Mouse (Mus musculus) layer of hippocampus, postnatal 10 days (tissue): ENCODE results near the gene Actn4. TPM values are rescaled to one million over a fixed set of nuclear protein-coding genes. Genes with fewer than 3 reads are reported as not detected.

Experiments used
- DNase-seq, 2 experiments: peaks; one replicate each; pipeline ENCODE4 v3.0.0; 2021; ENCODE audit warnings: low spot score in 2 of 2
- total RNA-seq, 2 experiments: library from RNA; stranded (reverse); gene quantifications; 2 replicates each; pipeline ENCODE4 v1.2.3; 2021

The Actn4 gene
- total RNA-seq, 2 experiments from 2014 or later = 128 to 129 TPM

DNA sequence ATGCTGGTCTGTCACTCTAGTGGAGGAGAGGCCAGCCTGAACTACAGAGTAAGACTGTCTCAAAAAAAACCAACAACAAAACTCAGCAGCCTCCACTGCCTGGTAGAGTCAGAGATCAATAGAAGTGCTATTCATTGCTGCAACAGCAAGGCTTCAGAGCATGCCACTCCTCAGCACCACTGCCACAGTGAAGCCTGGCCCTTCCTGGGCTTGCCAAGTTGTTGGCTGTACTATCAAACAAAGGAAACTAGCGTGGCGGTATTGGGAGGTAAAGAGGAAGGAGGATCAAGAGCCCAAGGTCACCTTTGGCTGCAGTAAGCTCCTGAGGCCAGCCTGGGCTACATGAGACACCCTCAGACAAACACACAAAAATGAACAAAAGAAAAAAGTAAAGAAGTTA lies 36.0 kb downstream of the Actn4 start:
- DNase-seq = no peak

DNA sequence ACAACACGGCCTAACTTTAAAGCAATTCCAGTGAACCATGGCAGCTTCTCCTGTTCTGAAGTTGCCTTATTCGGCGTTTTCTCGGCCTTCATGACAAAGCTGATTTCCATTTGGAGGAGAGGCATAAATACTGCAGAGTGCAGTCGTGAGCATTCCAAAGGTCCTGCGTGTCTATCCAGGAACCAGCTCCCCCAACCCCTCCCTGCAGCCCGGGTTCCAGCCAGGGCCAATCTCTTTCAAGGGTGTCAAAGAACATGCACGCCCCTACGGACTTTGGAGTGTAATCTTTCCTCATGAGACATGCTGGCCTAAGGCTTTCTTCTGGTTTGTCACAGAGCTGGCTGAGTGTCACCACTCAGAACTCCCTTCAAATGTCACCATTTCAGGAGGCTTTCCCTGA lies 36.8 kb downstream of the Actn4 start:
- no peak for DNase-seq

DNA sequence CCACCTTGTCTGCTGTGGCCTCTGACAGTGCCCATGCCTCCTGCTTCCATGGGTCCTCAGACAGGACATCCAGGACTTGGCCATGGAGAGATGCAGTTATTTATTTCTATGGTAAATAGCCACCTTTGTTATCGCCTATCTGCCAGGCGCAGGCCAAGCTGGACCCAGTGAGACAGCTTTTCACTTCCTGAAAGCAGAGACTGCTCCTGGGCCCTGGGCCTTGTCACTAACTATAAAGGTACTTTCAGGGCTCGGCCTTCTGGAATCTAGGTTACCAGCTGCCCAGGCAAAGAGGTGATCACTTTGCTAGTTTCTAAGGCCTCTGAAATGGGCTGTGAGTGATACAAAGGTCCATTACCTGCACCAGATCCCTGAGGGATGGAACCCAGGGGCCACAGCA lies 37.3 kb downstream of the Actn4 start:
- DNase-seq = no peak

DNA sequence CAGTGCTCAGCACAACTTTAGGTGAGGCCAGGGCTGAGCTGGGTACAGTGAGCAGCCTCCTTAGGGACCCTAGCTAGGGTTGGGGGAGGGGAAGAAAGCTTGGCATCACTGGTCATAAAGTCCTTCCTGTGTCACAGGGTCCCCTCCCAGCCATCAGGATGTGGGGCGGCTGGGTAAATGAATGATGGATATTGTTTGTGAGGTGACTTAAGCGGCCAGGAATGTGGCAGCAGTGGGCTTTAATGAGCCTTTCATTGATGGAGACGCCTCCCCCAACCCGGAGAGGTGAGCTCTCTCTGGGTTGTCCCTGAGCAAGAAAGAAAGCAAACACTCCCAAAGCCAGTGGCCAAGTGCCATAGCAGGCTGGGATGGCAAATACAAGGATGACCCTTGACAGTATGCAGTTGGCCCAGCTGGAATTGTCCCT lies 38.3 kb downstream of the Actn4 start:
- no peak for DNase-seq

DNA sequence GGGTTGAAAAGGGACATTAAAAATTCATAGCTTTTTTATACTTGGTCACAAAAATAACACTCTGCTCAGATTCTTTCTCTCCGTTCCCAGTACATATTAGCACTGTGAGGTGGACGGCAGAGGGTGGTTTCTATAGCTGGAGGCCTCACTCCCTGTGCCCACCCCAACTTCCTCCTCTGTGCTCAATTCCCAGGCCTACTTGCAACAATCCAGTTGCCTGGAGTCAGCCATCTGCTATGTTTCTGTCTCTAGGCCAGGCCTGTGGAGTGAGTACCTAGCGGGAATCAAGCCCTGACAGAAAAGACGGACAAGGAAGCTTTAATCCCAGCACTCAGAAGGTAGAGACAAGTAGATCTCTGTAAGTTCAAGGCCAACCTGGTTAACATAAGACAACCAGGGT lies 39.5 kb downstream of the Actn4 start:
- DNase-seq = no peak

DNA sequence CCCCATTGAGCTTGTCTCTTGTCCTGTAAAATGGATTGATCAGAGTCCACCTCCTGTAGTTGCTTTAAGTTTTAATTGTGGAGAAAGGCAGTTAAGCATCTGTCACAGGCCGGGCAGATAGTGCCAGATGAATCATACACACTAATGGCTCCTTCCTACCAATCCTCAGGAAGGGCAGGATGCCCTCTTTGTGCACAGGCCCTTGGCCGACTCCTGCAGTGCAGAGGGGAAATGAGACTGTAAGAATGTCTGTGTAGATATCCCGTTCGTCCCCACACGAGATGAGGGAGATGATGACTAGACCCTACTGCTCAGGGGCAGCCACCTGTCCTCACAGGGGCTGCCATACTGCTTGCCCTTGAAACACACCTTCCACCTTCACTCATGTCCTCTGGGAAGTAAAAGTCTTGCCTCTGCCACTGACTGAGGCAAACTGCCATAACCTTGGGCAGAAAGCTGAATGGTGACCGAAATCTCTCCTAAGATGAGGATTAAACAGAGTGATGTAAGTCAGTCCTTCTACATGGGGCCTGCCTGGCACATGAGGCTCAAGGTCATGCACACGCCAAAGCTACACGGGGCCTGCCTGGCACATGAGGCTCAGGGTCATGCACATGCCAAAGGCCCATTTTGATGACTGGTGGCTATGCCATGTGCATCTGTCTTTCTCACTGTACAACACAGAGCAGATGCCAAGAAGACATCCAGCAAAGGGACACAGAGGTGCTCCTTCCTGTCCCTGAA lies 40.2 kb downstream of the Actn4 start:
- no peak for DNase-seq

DNA sequence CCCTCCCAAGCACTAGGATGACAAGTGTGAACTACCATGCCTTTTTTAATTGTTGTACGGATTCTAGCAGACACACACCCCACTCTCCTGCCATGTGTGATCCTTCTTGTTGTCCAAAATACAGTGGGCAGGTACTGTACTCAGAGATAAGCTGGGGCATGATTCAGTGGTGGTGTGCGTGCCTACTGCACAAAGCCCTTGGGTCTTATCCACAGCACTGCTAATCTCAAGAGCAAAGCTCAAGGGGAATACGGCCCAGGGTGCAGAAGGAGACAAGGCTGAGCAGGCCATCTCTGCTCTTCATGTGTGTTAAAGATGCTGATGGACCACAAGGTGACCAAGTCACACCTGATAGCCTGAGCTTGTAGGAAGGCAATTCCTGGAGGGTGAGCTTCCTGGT lies 41.0 kb downstream of the Actn4 start:
- DNase-seq = no peak

DNA sequence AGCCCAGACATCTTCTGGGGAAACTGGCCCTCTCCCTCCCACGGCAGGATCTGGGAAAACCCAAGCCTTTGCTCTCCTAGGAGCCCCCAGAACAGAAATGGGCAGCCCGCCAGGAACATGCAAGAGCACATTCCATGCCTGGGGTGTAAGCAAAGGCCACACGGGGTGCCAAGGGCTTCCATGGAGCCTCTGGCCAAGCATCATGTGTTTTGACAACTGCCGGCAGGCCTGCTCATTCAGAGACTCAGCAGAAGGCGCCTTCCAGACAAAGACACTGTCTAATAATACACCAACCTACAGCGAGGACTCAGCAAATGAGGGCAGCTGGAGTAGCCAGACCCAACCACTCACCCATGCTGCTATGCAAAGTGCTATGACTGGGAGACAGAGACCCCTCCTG lies 42.3 kb downstream of the Actn4 start:
- peak; percentile 63 to 66 for DNase-seq

DNA sequence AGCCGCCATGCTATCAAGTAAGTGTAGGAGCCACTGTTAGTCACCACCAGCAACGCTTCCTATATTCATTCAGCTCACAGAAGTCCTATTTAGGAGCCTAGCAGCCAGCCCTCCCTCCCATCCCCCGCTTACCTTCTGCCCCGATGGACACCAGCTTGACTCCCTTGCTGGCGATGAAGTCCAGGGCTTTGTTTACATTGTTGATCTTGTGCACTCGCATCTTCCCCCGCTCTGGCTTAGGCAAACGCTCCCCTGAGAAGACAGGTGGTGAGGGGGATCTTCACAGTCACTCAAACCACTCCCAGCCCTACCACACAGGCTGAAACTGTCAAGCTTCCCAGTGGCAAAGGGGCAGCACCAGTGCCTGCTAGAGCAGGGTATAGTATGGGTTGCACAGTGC lies 43.6 kb downstream of the Actn4 start:
- DNase-seq = no peak

DNA sequence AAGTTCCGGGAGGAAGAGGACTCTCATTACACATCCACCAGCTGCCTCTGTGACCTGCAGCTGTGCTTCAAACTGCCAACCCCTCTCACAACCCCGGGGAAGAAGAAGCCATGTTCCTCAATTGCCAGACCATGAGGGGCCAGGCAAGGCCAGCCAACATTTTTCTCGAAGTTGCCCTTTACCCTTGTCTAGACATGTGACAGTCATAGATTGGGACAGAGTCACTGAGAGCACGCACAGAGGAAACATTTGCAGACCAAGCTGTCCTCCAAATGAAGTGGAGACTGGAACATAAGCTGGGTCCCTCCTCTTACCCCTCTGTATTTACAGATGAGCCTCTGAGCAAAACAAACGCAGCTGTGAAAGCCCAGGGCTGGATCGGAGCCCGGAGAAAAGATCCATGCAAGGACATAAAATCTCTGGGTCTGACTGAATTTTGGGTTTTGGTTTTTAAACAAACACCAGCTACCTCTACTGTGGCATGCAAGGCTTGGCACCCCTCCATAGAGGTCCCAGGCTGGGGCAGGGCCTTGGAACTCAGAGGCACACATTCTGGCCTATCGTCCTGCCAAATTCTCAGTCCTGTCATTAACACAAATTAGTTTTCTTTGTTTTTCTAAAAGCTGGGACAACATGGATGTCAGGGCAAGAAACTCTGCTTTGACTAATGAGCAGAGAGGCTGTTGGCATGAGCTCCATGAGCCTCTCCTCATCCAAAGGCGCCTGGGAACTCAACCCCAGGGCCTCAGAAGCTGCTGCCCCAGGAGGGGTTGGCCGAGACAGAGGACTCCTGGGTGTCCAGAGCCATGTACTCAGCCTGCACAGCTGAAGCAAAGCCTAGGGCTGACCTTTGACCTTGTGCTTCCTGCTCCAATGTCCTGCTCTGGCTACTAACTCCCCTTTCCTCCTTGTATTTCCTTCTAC lies 44.4 kb downstream of the Actn4 start:
- DNase-seq = peak; percentile 71 to 72

DNA sequence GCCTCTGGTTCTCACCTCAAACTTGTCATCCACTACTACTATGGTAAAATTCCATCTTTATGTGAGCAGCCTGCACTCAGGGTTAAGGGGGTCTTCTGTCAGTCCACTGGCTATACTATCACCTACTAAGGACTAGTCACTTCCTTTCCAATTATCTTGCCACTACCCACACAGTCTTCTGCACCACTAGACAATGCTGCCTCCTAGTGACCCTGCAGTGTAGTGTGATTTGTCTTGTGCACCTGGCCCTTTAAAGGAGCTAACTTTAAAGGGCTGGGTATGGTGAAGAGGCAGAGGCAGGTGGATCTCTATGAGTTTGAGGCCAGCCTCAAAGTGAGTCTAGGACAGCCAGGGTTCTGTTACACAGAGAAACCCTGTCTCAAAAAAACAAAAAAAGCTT lies 45.6 kb downstream of the Actn4 start:
- DNase-seq = no peak

DNA sequence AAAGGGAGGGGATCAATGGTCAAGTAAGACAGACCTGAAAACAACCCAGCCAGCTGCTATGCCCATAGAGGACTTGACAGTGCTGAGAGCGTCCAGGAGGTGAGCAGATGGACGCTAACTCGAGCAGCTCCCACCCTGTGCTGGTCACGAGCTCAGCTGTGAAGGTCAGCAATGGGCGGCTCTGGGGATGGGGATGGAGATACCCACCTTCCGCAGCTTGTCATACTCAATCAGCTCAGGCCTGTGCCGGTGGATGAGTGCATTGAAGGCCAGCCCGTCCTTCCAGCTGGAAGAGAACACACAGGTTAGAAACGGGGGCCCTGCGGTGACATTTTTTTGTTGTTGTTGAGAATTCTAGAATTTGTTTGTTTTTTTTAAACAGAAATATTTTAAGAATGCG lies 49.0 kb downstream of the Actn4 start:
- DNase-seq = no peak

DNA sequence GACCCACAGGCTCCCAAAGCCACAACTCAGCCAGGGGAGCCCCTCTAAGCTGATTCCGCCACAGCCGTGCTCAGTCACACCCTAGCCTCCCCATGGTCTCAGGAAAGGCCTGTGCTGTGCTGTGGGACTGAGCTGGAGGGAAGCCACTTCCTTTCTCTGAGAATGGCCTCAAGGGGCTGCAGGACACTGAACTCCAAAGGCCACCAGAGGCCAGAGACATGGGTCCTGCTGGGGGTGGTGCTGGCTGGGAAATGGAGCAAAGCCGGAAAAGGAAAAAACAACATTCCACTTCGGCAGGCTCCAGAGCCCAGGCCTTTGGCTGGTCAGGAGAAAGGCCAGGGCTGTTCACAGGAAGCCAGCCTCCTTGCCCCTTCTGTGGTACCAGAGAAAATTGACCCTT lies 50.5 kb downstream of the Actn4 start:
- no peak for DNase-seq

DNA sequence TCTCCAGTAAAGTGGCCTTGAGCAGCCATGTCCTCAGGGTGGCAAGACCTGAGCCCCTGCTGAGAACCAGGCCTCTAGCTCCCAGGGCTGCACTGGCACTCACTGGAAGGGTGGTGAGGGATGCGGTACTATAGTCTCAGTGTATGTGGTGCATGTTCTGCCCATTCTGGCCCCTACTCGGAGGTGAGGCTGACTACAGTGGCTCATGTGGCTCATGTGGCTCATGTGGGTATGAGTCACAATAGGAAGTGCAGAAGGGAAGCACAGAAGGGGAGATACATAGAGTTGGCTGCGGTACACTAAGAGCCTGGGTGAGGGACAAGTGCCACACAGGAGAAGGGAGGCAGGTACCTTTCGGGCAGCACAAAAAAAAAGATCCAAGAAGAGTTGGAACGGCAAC lies 54.9 kb downstream of the Actn4 start:
- DNase-seq = no peak

DNA sequence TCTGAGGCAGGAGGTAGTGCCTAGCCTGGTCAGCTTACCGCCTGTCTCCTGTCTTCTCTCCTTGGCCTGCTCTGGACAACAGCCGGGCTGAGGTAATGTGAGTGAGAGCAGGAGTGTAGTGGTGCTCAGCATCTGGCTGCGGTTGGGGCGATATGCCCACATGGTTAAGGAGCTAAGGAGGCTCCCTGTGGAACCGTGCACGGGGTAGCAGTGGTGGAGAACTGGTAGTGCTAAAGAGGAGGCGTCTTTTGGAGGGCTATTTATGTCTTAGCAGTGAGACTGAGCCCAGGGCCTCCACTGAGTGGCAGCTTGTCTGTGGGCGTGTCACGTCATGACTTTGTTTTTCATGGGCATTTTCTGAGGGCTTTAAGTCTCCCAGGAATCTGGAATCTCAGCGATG lies 58.4 kb downstream of the Actn4 start:
- DNase-seq = no peak

DNA sequence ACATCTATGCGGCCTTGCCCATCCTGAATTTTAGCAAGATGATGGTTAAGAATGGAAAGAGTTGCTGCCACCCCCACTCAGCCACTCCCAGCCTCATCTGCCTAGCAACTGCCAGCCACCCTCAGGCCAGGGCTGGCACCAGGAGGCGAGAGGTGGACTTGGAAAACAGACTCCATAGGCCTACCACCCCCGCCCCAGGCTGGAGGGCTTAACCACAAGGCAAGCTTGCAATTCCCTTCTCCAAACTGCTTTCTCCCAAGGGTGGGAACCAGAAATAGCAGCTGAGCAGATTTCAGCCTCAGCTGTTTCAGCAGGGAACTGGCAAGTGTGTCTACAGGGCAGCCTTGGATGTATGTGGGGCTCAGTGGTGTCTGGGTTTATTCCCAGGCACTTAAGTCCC lies 59.3 kb downstream of the Actn4 start:
- DNase-seq = peak in 1 of 2 experiments; percentile 41

DNA sequence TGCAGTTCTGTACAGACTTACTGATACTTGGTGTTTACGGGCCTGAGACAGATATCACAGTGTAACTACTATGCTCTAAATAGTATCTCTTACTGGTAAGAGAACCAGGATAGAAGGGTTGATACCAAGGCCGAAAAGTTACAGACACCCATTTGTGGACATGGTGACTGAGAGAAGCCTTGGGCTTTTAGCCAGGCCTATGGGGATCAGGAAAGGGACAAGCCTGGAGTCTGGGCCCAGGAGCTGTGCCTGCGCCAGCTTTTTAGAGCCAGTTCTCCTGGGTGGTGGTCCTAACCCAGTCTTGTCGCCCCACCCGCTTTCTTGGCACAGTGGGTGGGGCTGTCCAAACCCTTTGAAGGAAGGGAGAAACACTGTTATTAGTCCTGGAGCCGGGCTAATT lies 60.0 kb downstream of the Actn4 start:
- no peak for DNase-seq

DNA sequence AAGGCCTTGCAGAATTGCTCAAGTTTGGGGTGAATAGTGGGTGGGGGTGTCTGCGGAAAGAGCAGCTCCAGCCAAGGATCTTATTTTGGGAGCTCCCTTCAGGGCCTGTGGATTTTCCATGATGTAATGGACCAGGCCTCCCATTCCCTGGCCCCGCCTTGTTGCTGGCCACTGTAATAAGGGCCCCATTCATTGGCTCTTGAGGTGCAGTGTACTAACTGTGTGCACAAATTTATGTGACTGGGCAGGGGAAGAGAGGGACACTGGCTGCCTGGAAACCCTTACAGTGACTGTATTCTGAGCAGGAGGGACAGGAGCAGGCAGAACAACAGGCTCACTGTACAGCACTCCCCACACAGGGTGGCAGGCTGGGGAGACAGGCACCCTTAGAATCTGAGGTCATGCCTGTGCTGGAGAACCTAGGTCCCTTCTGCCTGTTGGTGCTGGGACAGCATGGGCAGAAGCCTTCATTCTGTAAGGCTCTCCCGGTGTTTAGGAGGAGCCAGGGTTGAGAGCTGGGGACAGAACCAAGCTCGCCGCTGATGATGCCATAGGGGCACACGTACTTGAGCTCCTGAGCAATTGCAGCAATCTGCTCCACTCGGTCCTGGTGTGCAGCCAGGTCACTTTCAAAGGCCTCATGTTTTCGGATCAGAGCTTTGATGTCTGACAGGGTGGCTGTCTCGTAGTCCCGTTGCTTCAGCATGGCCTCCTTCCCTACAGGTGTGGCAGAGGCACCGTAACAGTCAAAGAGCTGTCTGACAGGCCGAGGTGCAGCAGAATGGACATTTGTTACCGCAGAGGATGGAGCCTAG lies 60.6 kb downstream of the Actn4 start:
- peak in 1 of 2 experiments; percentile 43 for DNase-seq

DNA sequence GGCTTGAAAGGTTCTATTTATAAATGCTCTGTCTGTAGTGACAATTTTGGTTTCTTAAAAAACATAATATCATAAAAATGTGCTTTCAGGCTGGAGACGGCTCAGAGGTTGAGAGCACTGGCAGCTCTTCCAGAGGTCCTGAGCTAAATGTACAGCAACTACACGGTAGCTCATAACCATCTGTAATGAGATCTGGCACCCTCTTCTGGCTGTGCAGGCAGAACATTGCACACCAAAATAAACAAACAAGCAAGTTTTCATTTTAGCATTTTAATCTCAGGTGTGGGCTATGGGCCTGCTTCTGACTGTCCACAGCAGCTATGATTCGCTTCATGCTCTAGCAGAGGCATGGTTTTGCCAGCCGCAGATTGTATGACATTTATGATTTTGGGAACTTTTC lies 62.2 kb downstream of the Actn4 start:
- DNase-seq = no peak

DNA sequence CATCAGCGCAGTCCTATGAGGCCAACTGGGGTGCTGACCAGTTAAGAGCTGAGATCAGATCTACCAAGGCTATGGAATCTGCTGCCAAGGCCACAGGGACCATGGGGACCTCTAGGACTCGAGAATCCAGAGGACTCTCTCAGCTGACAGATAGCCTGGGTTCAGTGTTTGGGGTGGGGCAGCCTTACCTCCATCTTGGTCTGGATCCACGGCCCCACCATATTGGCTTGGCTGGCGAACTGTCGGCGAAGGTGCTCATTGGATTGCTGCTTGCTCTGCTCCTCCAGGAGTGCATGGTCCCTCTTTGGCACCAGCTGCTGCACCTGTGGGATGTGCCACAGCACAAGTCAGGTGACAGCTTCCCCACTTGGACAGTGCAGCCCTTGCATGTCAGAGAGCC lies 64.5 kb downstream of the Actn4 start:
- DNase-seq = no peak

DNA sequence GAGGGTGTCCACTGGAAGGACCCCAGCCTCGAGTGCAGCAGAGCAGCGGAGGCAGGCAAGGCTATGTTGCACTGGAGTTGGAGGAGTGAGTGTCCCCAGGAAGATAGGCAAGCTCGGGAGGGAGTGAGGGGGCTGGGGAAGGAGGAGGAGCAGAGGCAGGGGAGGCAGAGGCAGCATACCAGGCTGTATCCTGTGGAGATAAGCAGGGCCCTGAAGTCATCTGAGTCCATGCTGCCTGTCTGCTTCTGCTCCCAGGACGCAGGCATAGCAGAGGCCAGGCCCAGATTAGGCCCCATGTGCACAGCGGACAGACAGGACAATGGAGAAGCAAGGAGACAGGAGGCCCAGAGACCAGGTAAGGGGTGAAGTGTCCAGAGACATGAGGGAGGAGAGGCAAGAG lies 67.2 kb downstream of the Actn4 start:
- no peak for DNase-seq
